Mouse (Mus musculus) megakaryocyte progenitor cell, adult 5-6 weeks (primary cell): ENCODE data around the gene Agbl3. TPM values are rescaled to one million over a fixed set of nuclear protein-coding genes. Genes with fewer than 3 reads are reported as not detected.

Source experiments
- ATAC-seq: replicated peaks from 2 replicates; pipeline ENCODE4 v1.8.0; 2016; ENCODE audit warnings: mild to moderate bottlenecking, moderate TSS enrichment, inconsistent platforms; ENCODE audit not compliant: poor library complexity
- total RNA-seq, 2 experiments: library from RNA; stranded (forward) in 1 of 2; stranded (reverse) in 1 of 2; fragments of 157-497, 149-512 nt in 1 of 2; fragments of 200-1000 nt in 1 of 2; gene quantifications; 2 replicates each; pipeline versions ENCODE4 v1.2.3 to v1.2.4; 2015 to 2017

Gene Agbl3
- total RNA-seq (2015) (3.6 and 7.1 TPM in 2 replicates), total RNA-seq (2017) (2.9 and 3.6 TPM in 2 replicates)

- ATAC-seq = peak; percentile 92
Measured at GRCm38 (mm10) chr6:34780231-34780942, at the start of gene Agbl3. Agbl3 (plus strand) TSS chr6:34780432.

- no peak for ATAC-seq
Measured at GRCm38 (mm10) chr6:34731007-34731406, 49.2 kb upstream of the Agbl3 start.

GRCm38 (mm10) chr6:34731529-34731928 lies 48.7 kb upstream of the Agbl3 start:
- ATAC-seq = no peak

GRCm38 (mm10) chr6:34734940-34735695 lies 45.1 kb upstream of the Agbl3 start:
- no peak for ATAC-seq

- ATAC-seq = no peak
Measured at GRCm38 (mm10) chr6:34736934-34737333, 43.3 kb upstream of the Agbl3 start.

- no peak for ATAC-seq
Measured at GRCm38 (mm10) chr6:34743946-34744345, 36.3 kb upstream of the Agbl3 start.

GRCm38 (mm10) chr6:34747846-34748245 lies 32.4 kb upstream of the Agbl3 start:
- ATAC-seq = no peak

GRCm38 (mm10) chr6:34748566-34748965 lies 31.7 kb upstream of the Agbl3 start:
- ATAC-seq = no peak

- no peak for ATAC-seq
Measured at GRCm38 (mm10) chr6:34749526-34749925, 30.7 kb upstream of the Agbl3 start.

GRCm38 (mm10) chr6:34750487-34751120 lies 29.6 kb upstream of the Agbl3 start:
- no peak for ATAC-seq

- no peak for ATAC-seq
Measured at GRCm38 (mm10) chr6:34751625-34752024, 28.6 kb upstream of the Agbl3 start.

GRCm38 (mm10) chr6:34754448-34754847 lies 25.8 kb upstream of the Agbl3 start:
- ATAC-seq = peak; percentile 85

GRCm38 (mm10) chr6:34758340-34758739 lies 21.9 kb upstream of the Agbl3 start:
- no peak for ATAC-seq

- peak; percentile 83 for ATAC-seq
Measured at GRCm38 (mm10) chr6:34760023-34760422, 20.2 kb upstream of the Agbl3 start.

- no peak for ATAC-seq
Measured at GRCm38 (mm10) chr6:34765721-34766120, 14.5 kb upstream of the Agbl3 start.

GRCm38 (mm10) chr6:34769984-34770383 lies 10.2 kb upstream of the Agbl3 start:
- ATAC-seq = no peak

- no peak for ATAC-seq
Measured at GRCm38 (mm10) chr6:34770491-34770890, 9.7 kb upstream of the Agbl3 start.

GRCm38 (mm10) chr6:34776396-34776795 lies 3.8 kb upstream of the Agbl3 start:
- no peak for ATAC-seq

GRCm38 (mm10) chr6:34777094-34777493 lies 3.1 kb upstream of the Agbl3 start:
- no peak for ATAC-seq

GRCm38 (mm10) chr6:34777981-34778668 lies 2.1 kb upstream of the Agbl3 start:
- ATAC-seq = no peak

- ATAC-seq = peak; percentile 10; the same call in 1 of the 2 replicates
Measured at GRCm38 (mm10) chr6:34780943-34781289, 684 bp downstream of the Agbl3 start.
